Mouse (Mus musculus) heart, postnatal 0 days (tissue): ENCODE results near the gene Vat1l. TPM values are rescaled to one million over a fixed set of nuclear protein-coding genes. Genes with fewer than 3 reads are reported as not detected.
A peak's percentile ranks its signal among the peaks of the same experiment; 100 is the strongest.

Experiments
- ATAC-seq: fragments of 200-750 bp; cut with Nextera tagmentation; 2 replicates; pipeline ENCODE4 v1.8.0; 2017; ENCODE audit warnings: low read depth, moderate number of reproducible peaks, moderate library complexity; ENCODE audit not compliant: insufficient read depth
- DNase-seq: peaks from one replicate; pipeline ENCODE4 v3.0.0-alpha.2; 2016; ENCODE audit warnings: low spot score
- H3K27ac ChIP-seq: fragments of 300-500 bp; sonication (generic); 2 replicates; pipeline ENCODE4 v1.5.1; 2014; ENCODE audit warnings: low read depth, mild to moderate bottlenecking
- H3K27me3 ChIP-seq: fragments of 300-500 bp; sonication (generic); 2 replicates; pipeline ENCODE4 v1.6.1; 2014; ENCODE audit warnings: low read length, mixed read lengths; ENCODE audit not compliant: control insufficient read depth, insufficient read depth
- H3K36me3 ChIP-seq: fragments of 300-500 bp; sonication (generic); replicated peaks from 2 replicates; pipeline ENCODE4 v1.6.1; 2014; ENCODE audit warnings: low read length, mixed read lengths; ENCODE audit not compliant: control insufficient read depth, insufficient read depth
- H3K4me1 ChIP-seq: fragments of 300-500 bp; sonication (generic); 2 replicates; pipeline ENCODE4 v1.6.1; 2014; ENCODE audit warnings: antibody characterized with exemption; ENCODE audit not compliant: control insufficient read depth, insufficient read depth
- H3K4me2 ChIP-seq: fragments of 300-500 bp; sonication (generic); 2 replicates; pipeline ENCODE4 v1.6.1; 2014; ENCODE audit warnings: low read depth, mild to moderate bottlenecking, low read length, moderate library complexity
- H3K4me3 ChIP-seq: fragments of 300-500 bp; sonication (generic); 2 replicates; pipeline ENCODE4 v1.5.1; 2014; ENCODE audit warnings: low read depth, low read length
- H3K9ac ChIP-seq: fragments of 300-500 bp; sonication (generic); replicated peaks from 2 replicates; pipeline ENCODE4 v1.6.1; 2014; ENCODE audit warnings: low read depth, low read length, mixed read lengths
- H3K9me3 ChIP-seq: fragments of 300-500 bp; sonication (generic); replicated peaks from 2 replicates; pipeline ENCODE4 v1.6.1; 2016; ENCODE audit warnings: low read length; ENCODE audit not compliant: control insufficient read depth
- CTCF ChIP-seq: IDR thresholded peaks from 2 replicates; pipeline ENCODE4 v1.5.1; 2016; ENCODE audit warnings: antibody characterized with exemption, control low read depth, low read depth
- EP300 ChIP-seq: IDR thresholded peaks from 2 replicates; pipeline ENCODE4 v1.6.1; 2016; ENCODE audit warnings: antibody characterized with exemption, low read depth
- WGBS: fragments of 180-500 bp; shearing (Covaris S2); extraction: QIAGEN DNeasy Blood & Tissue Kit; methylation state at CpG from one replicate; pipeline ENCODE4 v1.1.7; 2014; 5-methylcytosine and 5-hydroxymethylcytosine counted together
- polyA plus RNA-seq: library from polyadenylated mRNA; unstranded; fragments of >200 nt; fragmentation: Nextera tagmentation; extraction: Ambion mirVana; gene quantifications from 2 replicates; pipeline ENCODE4 v1.2.1, GENCODE M21; 2015
- total RNA-seq: library from RNA; depleted of rRNA; stranded (reverse); fragments of >200 nt; gene quantifications from 2 replicates; pipeline ENCODE4 v1.2.3, GENCODE M21; 2014; ENCODE audit warnings: low replicate concordance; rRNA removed

Vat1l gene
- total RNA-seq (0.27 and 1.2 TPM in 2 replicates), polyA plus RNA-seq (0.05 and 0.22 TPM in 2 replicates)

- H3K27me3 ChIP-seq = peaks cover 38% of the 10 kb centered on the region
- H3K9me3 ChIP-seq = no peaks in the 10 kb centered on the region
- no peak within 1 kb of the TSS for H3K27ac ChIP-seq
- H3K4me2 ChIP-seq = peak within 1 kb of the TSS; percentile 58
- no peak for DNase-seq
- whole genome bisulfite sequencing = under 1% methylated on average over 39 of the region's 39 CpGs
- no peak within 1 kb of the TSS for H3K9ac ChIP-seq
- peak within 1 kb of the TSS; percentile 33 for H3K4me3 ChIP-seq
- no peak for ATAC-seq
- 0 out of 2 replicates have a peak, but pooled peaks cover 5% of the 10 kb centered on the region for H3K4me1 ChIP-seq
- no peaks in the 10 kb centered on the region for H3K36me3 ChIP-seq
- TF ChIP-seq EP300 (no peak), CTCF (no peak)
Measured at GRCm38 (mm10) chr8:114205221-114205901, at the start of gene Vat1l. Gene Vat1l (plus strand): TSS chr8:114205612.

DNA sequence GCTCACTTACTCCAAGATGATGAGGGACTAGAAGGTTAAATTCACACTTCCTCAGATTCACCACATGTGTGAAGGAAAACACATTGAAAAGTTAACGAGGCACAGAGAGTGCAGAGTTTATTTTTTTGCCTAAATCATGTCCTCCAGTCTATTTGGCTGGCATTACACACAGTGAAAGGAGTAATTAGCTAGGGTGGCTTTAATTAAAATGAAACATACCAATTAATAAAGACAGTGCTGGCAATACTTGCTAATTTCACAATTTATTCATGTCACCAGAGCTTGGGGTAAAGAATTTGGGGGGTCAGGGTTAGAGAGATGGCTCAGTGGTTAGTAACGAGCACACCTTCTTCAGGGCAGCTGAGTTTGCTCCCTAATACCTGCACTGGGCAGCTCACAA lies 46.8 kb upstream of the Vat1l start:
- no peak for ATAC-seq
- no peak for DNase-seq
- Histone ChIP-seq H3K9me3 (no peaks in the 10 kb centered on the region), H3K9ac (no peak overlapping the region), H3K4me3 (no peak overlapping the region), H3K4me2 (no peak overlapping the region), H3K27me3 (no peaks in the 10 kb centered on the region), H3K36me3 (no peaks in the 10 kb centered on the region), H3K27ac (no peak overlapping the region), H3K4me1 (no peaks in the 10 kb centered on the region)
- 65% methylated on average over 2 of the region's 2 CpGs for WGBS
- TF ChIP-seq CTCF (no peak), EP300 (no peak)

DNA sequence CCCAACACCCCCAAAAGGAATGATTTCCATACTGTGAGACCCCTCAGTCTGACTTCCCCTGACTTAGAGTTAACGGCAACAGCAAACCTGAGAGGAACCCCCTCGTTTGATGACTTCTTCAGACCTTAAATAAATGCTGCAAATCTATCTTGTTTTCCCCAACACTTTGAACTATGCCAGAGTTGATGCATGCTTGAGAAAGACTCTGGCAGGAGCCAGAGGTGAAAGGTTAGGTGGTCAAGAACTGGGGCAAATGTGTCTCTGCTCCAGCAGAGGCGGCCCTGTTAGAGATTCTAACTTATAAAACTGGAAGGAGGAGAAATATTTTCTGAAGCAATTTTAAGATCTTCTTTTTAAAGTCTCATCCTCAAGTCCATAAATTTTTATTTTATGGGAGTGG lies 45.7 kb upstream of the Vat1l start:
- Histone ChIP-seq H3K9ac (no peak overlapping the region), H3K4me3 (no peak overlapping the region), H3K36me3 (no peaks in the 10 kb centered on the region), H3K27me3 (no peaks in the 10 kb centered on the region), H3K4me1 (no peaks in the 10 kb centered on the region), H3K9me3 (no peaks in the 10 kb centered on the region), H3K4me2 (no peak overlapping the region), H3K27ac (no peak overlapping the region)
- 74% methylated on average over 3 of the region's 3 CpGs for WGBS
- ATAC-seq (no peak), DNase-seq (no peak)
- no peak for TF ChIP-seq EP300
- no peak for TF ChIP-seq CTCF

- Histone ChIP-seq H3K4me2 (no peak overlapping the region), H3K4me1 (no peaks in the 10 kb centered on the region), H3K36me3 (no peaks in the 10 kb centered on the region), H3K9me3 (no peaks in the 10 kb centered on the region), H3K27ac (no peak overlapping the region), H3K4me3 (no peak overlapping the region), H3K27me3 (no peaks in the 10 kb centered on the region), H3K9ac (no peak overlapping the region)
- 76% methylated on average over 3 of the region's 3 CpGs for WGBS
- TF ChIP-seq CTCF (no peak), EP300 (no peak)
- no peak for ATAC-seq
- no peak for DNase-seq
Measured at GRCm38 (mm10) chr8:114163871-114164270, 41.5 kb upstream of the Vat1l start.

- Histone ChIP-seq H3K4me3 (no peak overlapping the region), H3K9me3 (no peaks in the 10 kb centered on the region), H3K9ac (no peak overlapping the region), H3K4me1 (no peaks in the 10 kb centered on the region), H3K36me3 (no peaks in the 10 kb centered on the region), H3K27me3 (no peaks in the 10 kb centered on the region), H3K4me2 (no peak overlapping the region), H3K27ac (no peak overlapping the region)
- WGBS = 85% methylated on average over 6 of the region's 6 CpGs
- DNase-seq (no peak), ATAC-seq (no peak)
- TF ChIP-seq EP300 (no peak), CTCF (no peak)
Measured at GRCm38 (mm10) chr8:114164444-114165096, 40.8 kb upstream of the Vat1l start.
